Mouse (Mus musculus) olfactory bulb, adult 2 months (tissue): ENCODE results near the gene Arhgap22.

ENCODE experiments used
- CTCF ChIP-seq: fragments of 200-500 bp; IDR thresholded peaks from 2 replicates; pipeline ENCODE4 v1.5.1; 2012; ENCODE audit warnings: low read depth, mild to moderate bottlenecking, low read length, moderate library complexity; ENCODE audit not compliant: insufficient read depth
- POLR2A ChIP-seq: fragments of 200-500 bp; IDR thresholded peaks from 2 replicates; pipeline ENCODE4 v1.6.1; 2012; ENCODE audit warnings: mild to moderate bottlenecking, low read depth, low read length, moderate library complexity; ENCODE audit not compliant: insufficient read depth

DNA sequence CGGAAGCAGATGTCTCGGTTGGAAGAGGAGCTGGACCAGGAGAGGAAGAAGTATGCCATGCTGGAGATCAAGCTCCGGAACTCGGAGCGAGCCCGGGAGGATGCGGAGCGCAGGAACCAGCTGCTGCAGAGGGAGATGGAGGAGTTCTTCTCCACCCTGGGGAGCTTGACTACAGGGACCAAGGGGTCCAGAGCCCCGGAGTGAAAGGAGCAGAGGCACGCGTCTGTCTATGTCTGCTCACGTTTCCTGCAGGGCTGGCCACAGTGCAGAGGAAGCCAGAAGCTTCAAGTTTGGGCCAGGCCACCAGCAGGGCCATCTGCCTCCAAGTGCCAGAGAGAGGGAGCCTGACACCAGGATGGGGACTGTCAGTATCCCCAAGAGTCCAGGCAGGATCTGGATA lies 155.5 kb downstream of the Arhgap22 start:
- TF ChIP-seq CTCF (no peak), POLR2A (no peak)
